Mouse (Mus musculus) kidney, adult 8-10 months (tissue): ENCODE data around the gene Pappa.

Experiments
- DNase-seq, 2 experiments: peaks; one replicate each; pipeline ENCODE4 v3.0.0; 2022

Gene Pappa

GRCm38 (mm10) chr4:65123741-65124224 is at the start of gene Pappa:
Gene Pappa, plus strand, starts transcription at chr4:65124174.
- DNase-seq = no peak

GRCm38 (mm10) chr4:65077906-65078615 is 45.9 kb upstream of the Pappa start:
- DNase-seq = no peak

- no peak for DNase-seq
Measured at GRCm38 (mm10) chr4:65086864-65087263, 37.1 kb upstream of the Pappa start.

GRCm38 (mm10) chr4:65087592-65087991 is 36.4 kb upstream of the Pappa start:
- DNase-seq = no peak

- peak in 1 of 2 experiments; percentile 19 for DNase-seq
Measured at GRCm38 (mm10) chr4:65092191-65092590, 31.8 kb upstream of the Pappa start.

GRCm38 (mm10) chr4:65120329-65120728 is 3.6 kb upstream of the Pappa start:
- DNase-seq = peak in 1 of 2 experiments; percentile 25

GRCm38 (mm10) chr4:65122841-65123240 is 1.1 kb upstream of the Pappa start:
- DNase-seq = no peak

GRCm38 (mm10) chr4:65124369-65125151 is 586 bp downstream of the Pappa start:
- peak in 1 of 2 experiments; percentile 10 for DNase-seq

- DNase-seq = peak; percentile 28 to 30
Measured at GRCm38 (mm10) chr4:65125341-65126332, 1.7 kb downstream of the Pappa start.

- DNase-seq = peak; percentile 25 to 43
Measured at GRCm38 (mm10) chr4:65126451-65127290, 2.7 kb downstream of the Pappa start.

GRCm38 (mm10) chr4:65127291-65127590 is 3.3 kb downstream of the Pappa start:
- DNase-seq = peak; percentile 31 to 68

GRCm38 (mm10) chr4:65132657-65133056 is 8.7 kb downstream of the Pappa start:
- DNase-seq = no peak

- DNase-seq = no peak
Measured at GRCm38 (mm10) chr4:65134358-65134757, 10.4 kb downstream of the Pappa start.

GRCm38 (mm10) chr4:65135109-65135508 is 11.1 kb downstream of the Pappa start:
- peak in 1 of 2 experiments; percentile 9 for DNase-seq

GRCm38 (mm10) chr4:65136541-65136940 is 12.6 kb downstream of the Pappa start:
- DNase-seq = no peak

GRCm38 (mm10) chr4:65146936-65147335 is 23.0 kb downstream of the Pappa start:
- no peak for DNase-seq

GRCm38 (mm10) chr4:65153601-65154000 is 29.6 kb downstream of the Pappa start:
- no peak for DNase-seq

- DNase-seq = no peak
Measured at GRCm38 (mm10) chr4:65156231-65156630, 32.3 kb downstream of the Pappa start.

- DNase-seq = no peak
Measured at GRCm38 (mm10) chr4:65158651-65159050, 34.7 kb downstream of the Pappa start.

GRCm38 (mm10) chr4:65159481-65159880 is 35.5 kb downstream of the Pappa start:
- DNase-seq = no peak

GRCm38 (mm10) chr4:65163698-65164097 is 39.7 kb downstream of the Pappa start:
- no peak for DNase-seq

- no peak for DNase-seq
Measured at GRCm38 (mm10) chr4:65166288-65166835, 42.4 kb downstream of the Pappa start.
